Mouse (Mus musculus) ES-Bruce4 (cell line): ENCODE results near the gene Lrtm2.

Source experiments
- CTCF ChIP-seq: IDR thresholded peaks from one replicate; pipeline ENCODE4 v1.8.1; 2011; ENCODE audit warnings: low read depth, low read length
- EP300 ChIP-seq: IDR thresholded peaks from 2 replicates; pipeline ENCODE4 v1.6.1; 2011; ENCODE audit warnings: low read depth, low read length; ENCODE audit not compliant: insufficient read depth

GRCm38 (mm10) chr6:119332111-119332510 lies 1.5 kb upstream of the Lrtm2 start:
- TF ChIP-seq CTCF = no peak
- TF ChIP-seq EP300 = no peak
